Mouse (Mus musculus) bone marrow macrophage, adult 2 months (primary cell): Measurements from ENCODE around the gene Ifi208.
"Not testable (repeated sequence)": the region's sequence is repeated elsewhere in the genome, so short reads cannot be mapped to it uniquely, and the experiment has no call there.

Source experiments
- CTCF ChIP-seq: IDR thresholded peaks from 2 replicates; pipeline ENCODE4 v1.5.1; 2012; ENCODE audit warnings: low read depth, mild to moderate bottlenecking, low read length, moderate library complexity
- POLR2A ChIP-seq: IDR thresholded peaks from 2 replicates; pipeline ENCODE4 v1.6.1; 2012; ENCODE audit warnings: mild to moderate bottlenecking, low read depth, low read length, borderline replicate concordance

DNA sequence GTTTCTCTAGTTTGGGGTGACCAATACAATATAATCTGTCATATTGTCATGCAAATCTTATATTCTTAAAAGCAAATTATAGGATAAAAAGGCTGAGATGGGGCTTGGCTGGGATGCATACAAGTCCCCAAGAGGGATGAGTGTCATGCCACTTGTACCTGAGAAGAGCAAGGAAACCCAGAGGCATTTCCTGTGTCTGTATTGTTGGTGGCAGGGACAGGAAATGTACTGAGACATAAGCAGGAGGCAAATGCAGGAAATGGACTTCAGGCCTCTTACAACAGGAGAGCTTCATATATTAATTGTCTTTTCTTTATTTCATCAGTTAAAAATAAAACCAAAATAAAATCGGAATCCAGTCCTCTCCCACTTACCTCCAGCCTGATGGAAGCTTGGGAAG, 5.1 kb downstream of the Ifi208 start:
- TF ChIP-seq CTCF, POLR2A: not testable (repeated sequence)
